Mouse (Mus musculus) heart, embryonic 11.5 days (tissue): ENCODE results near the gene Hdhd3. TPM values are rescaled to one million over a fixed set of nuclear protein-coding genes. Genes with fewer than 3 reads are reported as not detected.
"Not testable (repeated sequence)": the region's sequence is repeated elsewhere in the genome, so short reads cannot be mapped to it uniquely, and the experiment has no call there.

Experiments used
- ATAC-seq: fragments of 200-750 bp; cut with Nextera tagmentation; replicated peaks from 2 replicates; pipeline ENCODE4 v1.8.0; 2017; ENCODE audit warnings: moderate library complexity; ENCODE audit not compliant: insufficient number of reproducible peaks, low FRiP score, low TSS enrichment
- H3K27ac ChIP-seq: fragments of 300-500 bp; sonication (generic); 2 replicates; pipeline ENCODE4 v1.5.1; 2014; ENCODE audit warnings: mild to moderate bottlenecking, low read depth, low read length
- H3K27me3 ChIP-seq: fragments of 300-500 bp; sonication (generic); 2 replicates; pipeline ENCODE4 v1.6.1; 2014; ENCODE audit warnings: mild to moderate bottlenecking, low read length, mixed read lengths; ENCODE audit not compliant: control insufficient read depth, insufficient read depth
- H3K36me3 ChIP-seq: fragments of 300-500 bp; sonication (generic); 2 replicates; pipeline ENCODE4 v1.6.1; 2014; ENCODE audit warnings: mild to moderate bottlenecking, low read length, moderate library complexity, mixed read lengths; ENCODE audit not compliant: control insufficient read depth, insufficient read depth
- H3K4me1 ChIP-seq: fragments of 300-500 bp; sonication (generic); 2 replicates; pipeline ENCODE4 v1.6.1; 2014; ENCODE audit warnings: low read length; ENCODE audit not compliant: control insufficient read depth, insufficient read depth
- H3K4me2 ChIP-seq: fragments of 300-500 bp; sonication (generic); 2 replicates; pipeline ENCODE4 v1.6.1; 2014; ENCODE audit warnings: mild to moderate bottlenecking, moderate library complexity
- H3K4me3 ChIP-seq: fragments of 300-500 bp; sonication (generic); 2 replicates; pipeline ENCODE4 v1.5.1; 2014; ENCODE audit warnings: low read depth, low read length
- H3K9ac ChIP-seq: fragments of 300-500 bp; sonication (generic); 2 replicates; pipeline ENCODE4 v1.6.1; 2014; ENCODE audit warnings: mild to moderate bottlenecking, low read depth, low read length, moderate library complexity
- H3K9me3 ChIP-seq: fragments of 300-500 bp; sonication (generic); replicated peaks from 2 replicates; pipeline ENCODE4 v1.6.1; 2016; ENCODE audit warnings: low read length; ENCODE audit not compliant: control insufficient read depth
- WGBS: fragments of 180-500 bp; shearing (Covaris S2); extraction: QIAGEN DNeasy Blood & Tissue Kit; methylation state at CpG from one replicate; pipeline ENCODE4 v1.1.7; 2014; ENCODE audit not compliant: insufficient replicate concordance; 5-methylcytosine and 5-hydroxymethylcytosine counted together
- polyA plus RNA-seq: library from polyadenylated mRNA; unstranded; fragments of >200 nt; fragmentation: Nextera tagmentation; extraction: Ambion mirVana; gene quantifications from 2 replicates; pipeline ENCODE4 v1.2.1, GENCODE M21; 2014

Hdhd3 gene
- polyA plus RNA-seq, 1 experiment from 2014 or later = 6.7 TPM

GRCm38 (mm10) chr4:62487914-62488313 is 15.4 kb downstream of the Hdhd3 start:
- Histone ChIP-seq H3K4me3 (no peak overlapping the region), H3K4me1 (no peaks in the 10 kb centered on the region), H3K27me3 (0 out of 2 replicates have a peak, but pooled peaks cover 2% of the 10 kb centered on the region), H3K27ac (no peak overlapping the region), H3K4me2 (no peak overlapping the region), H3K9me3 (no peaks in the 10 kb centered on the region), H3K9ac (no peak overlapping the region), H3K36me3 (no peaks in the 10 kb centered on the region)
- ATAC-seq = no peak
- WGBS = 80% methylated on average over 2 of the region's 2 CpGs

- no peak overlapping the region for H3K4me3 ChIP-seq
- H3K36me3 ChIP-seq = no peaks in the 10 kb centered on the region
- no peak overlapping the region for H3K9ac ChIP-seq
- no peak overlapping the region for H3K4me2 ChIP-seq
- 90% methylated on average over 5 of the region's 5 CpGs for WGBS
- no peaks in the 10 kb centered on the region for H3K4me1 ChIP-seq
- no peak overlapping the region for H3K27ac ChIP-seq
- ATAC-seq = no peak
- no peaks in the 10 kb centered on the region for H3K27me3 ChIP-seq
- no peaks in the 10 kb centered on the region for H3K9me3 ChIP-seq
Measured at GRCm38 (mm10) chr4:62487172-62487571, 16.1 kb downstream of the Hdhd3 start.

GRCm38 (mm10) chr4:62486162-62486696 is 17.0 kb downstream of the Hdhd3 start:
- Histone ChIP-seq H3K27ac (no peak overlapping the region), H3K4me1 (no peaks in the 10 kb centered on the region), H3K4me3 (no peak overlapping the region), H3K27me3 (no peaks in the 10 kb centered on the region; the same call in 1 of the 2 replicates), H3K4me2 (no peak overlapping the region), H3K9ac (no peak overlapping the region), H3K9me3 (no peaks in the 10 kb centered on the region), H3K36me3 (no peaks in the 10 kb centered on the region)
- 89% methylated on average over 15 of the region's 15 CpGs for WGBS
- no peak for ATAC-seq

- 76% methylated on average over 8 of the region's 8 CpGs for WGBS
- Histone ChIP-seq H3K27ac (no peak overlapping the region), H3K27me3 (no peaks in the 10 kb centered on the region; the same call in 1 of the 2 replicates), H3K4me3 (no peak overlapping the region), H3K36me3 (no peaks in the 10 kb centered on the region), H3K9me3 (no peaks in the 10 kb centered on the region), H3K4me1 (no peaks in the 10 kb centered on the region), H3K4me2 (no peak overlapping the region), H3K9ac (no peak overlapping the region)
- no peak for ATAC-seq
Measured at GRCm38 (mm10) chr4:62485450-62486161, 17.7 kb downstream of the Hdhd3 start.

- whole genome bisulfite sequencing = 72% methylated on average over 3 of the region's 3 CpGs
- no peak for ATAC-seq
- no peak overlapping the region for H3K4me2 ChIP-seq
- H3K9me3 ChIP-seq = no peaks in the 10 kb centered on the region
- no peak overlapping the region for H3K9ac ChIP-seq
- peaks cover 3% of the 10 kb centered on the region for H3K27me3 ChIP-seq
- H3K27ac ChIP-seq = no peak overlapping the region
- no peaks in the 10 kb centered on the region for H3K36me3 ChIP-seq
- H3K4me3 ChIP-seq = no peak overlapping the region
- H3K4me1 ChIP-seq = peaks cover 3% of the 10 kb centered on the region; the same call in 1 of the 2 replicates
Measured at GRCm38 (mm10) chr4:62484928-62485327, 18.3 kb downstream of the Hdhd3 start.

- no peak overlapping the region for H3K9ac ChIP-seq
- peaks cover 8% of the 10 kb centered on the region for H3K27me3 ChIP-seq
- H3K4me2 ChIP-seq = no peak overlapping the region
- H3K4me1 ChIP-seq = peaks cover 4% of the 10 kb centered on the region; the same call in 1 of the 2 replicates
- WGBS = 40% methylated on average over 10 of the region's 10 CpGs
- H3K4me3 ChIP-seq = no peak overlapping the region
- H3K9me3 ChIP-seq = no peaks in the 10 kb centered on the region
- no peak overlapping the region for H3K27ac ChIP-seq
- peak; percentile 35; the same call in 1 of the 2 replicates for ATAC-seq
- H3K36me3 ChIP-seq = no peaks in the 10 kb centered on the region
Measured at GRCm38 (mm10) chr4:62480709-62481605, 22.3 kb downstream of the Hdhd3 start.

GRCm38 (mm10) chr4:62479937-62480708 is 23.1 kb downstream of the Hdhd3 start, which contains the start of gene Bspry:
TSS of gene Bspry (plus strand) at chr4:62480053.
- 3% methylated on average over 61 of the region's 71 CpGs for WGBS
- no peak within 1 kb of the TSS for H3K9ac ChIP-seq
- H3K9me3 ChIP-seq = no peaks in the 10 kb centered on the region
- peak within 1 kb of the TSS; percentile 50 for H3K4me3 ChIP-seq
- no peaks in the 10 kb centered on the region for H3K36me3 ChIP-seq
- ATAC-seq = peak; percentile 43; the same call in 1 of the 2 replicates
- peaks cover 4% of the 10 kb centered on the region; the same call in 1 of the 2 replicates for H3K4me1 ChIP-seq
- peaks cover 8% of the 10 kb centered on the region for H3K27me3 ChIP-seq
- H3K27ac ChIP-seq = no peak within 1 kb of the TSS
- peak within 1 kb of the TSS; percentile 89 for H3K4me2 ChIP-seq

- not testable (repeated sequence) for ATAC-seq, H3K36me3 ChIP-seq, H3K4me1 ChIP-seq, H3K9me3 ChIP-seq, H3K9ac ChIP-seq, H3K27ac ChIP-seq, H3K27me3 ChIP-seq
- Histone ChIP-seq H3K4me2 (peak overlapping the region; percentile 89), H3K4me3 (peak overlapping the region; percentile 50)
- 12% methylated on average over 11 of the region's 11 CpGs for WGBS
Measured at GRCm38 (mm10) chr4:62479593-62479936, 23.7 kb downstream of the Hdhd3 start.
